Mouse (Mus musculus) testis, adult 2 months (tissue): Measurements from ENCODE around the gene Nr1d1.
A peak's percentile ranks its signal among the peaks of the same experiment; 100 is the strongest.

Experiments
- CTCF ChIP-seq: fragments of 200-500 bp; IDR thresholded peaks from 2 replicates; pipeline ENCODE4 v1.5.1; 2012; ENCODE audit warnings: low read depth, mild to moderate bottlenecking, inconsistent platforms, low read length, moderate library complexity; ENCODE audit not compliant: control insufficient read depth, insufficient read depth, insufficient replicate concordance
- POLR2A ChIP-seq: fragments of 200-500 bp; IDR thresholded peaks from 2 replicates; pipeline ENCODE4 v1.6.1; 2012; ENCODE audit warnings: low read depth, mild to moderate bottlenecking, inconsistent platforms, low read length, moderate library complexity; ENCODE audit not compliant: control insufficient read depth

DNA sequence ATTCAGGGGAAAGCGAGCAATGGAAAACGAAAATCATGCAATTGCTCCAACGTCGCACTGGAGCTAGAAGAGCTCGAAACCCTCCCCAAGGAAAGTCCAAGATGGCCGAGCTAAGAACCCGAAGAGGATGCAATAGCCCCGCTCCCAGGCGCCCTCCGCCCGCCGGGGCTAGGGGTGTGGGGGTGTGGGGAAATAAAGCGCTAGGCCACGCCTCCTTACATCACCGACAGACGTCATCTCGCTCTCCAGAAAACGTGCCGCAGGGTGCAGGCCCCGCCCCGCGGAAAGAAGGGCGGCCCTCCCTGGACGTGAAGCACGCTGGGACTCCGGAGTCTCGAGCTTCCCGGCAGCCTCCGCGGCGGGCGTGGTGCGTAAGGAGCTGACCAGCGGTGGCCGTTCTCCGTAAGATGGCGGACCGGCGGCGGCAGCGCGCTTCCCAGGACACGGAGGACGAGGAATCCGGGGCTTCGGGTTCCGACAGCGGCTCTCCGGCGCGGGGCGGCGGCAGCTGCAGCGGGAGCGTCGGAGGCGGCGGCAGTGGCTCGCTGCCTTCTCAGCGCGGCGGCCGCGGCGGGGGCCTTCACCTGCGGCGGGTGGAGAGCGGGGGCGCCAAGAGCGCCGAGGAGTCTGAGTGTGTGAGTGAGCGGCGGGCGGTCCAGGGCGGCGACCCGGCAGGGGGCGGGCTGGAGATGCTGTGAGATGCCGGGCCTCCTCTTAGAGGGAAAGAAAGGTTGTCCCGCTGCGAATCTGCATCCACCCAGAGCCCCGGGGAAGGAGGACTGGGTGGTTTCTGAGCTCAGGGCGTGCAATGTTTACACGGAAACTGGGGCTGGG is 34.5 kb upstream of the Nr1d1 start:
- TF ChIP-seq CTCF (no peak), POLR2A (peak; percentile 99)
